Mouse (Mus musculus) CD4-positive, CD25-positive, alpha-beta regulatory T cell, adult 2 months (primary cell): ENCODE measurements around the gene Rflnb.
A peak's percentile ranks its signal among the peaks of the same experiment; 100 is the strongest.

ENCODE experiments used
- DNase-seq: peaks from one replicate; pipeline ENCODE4 v3.0.0-alpha.2; 2012; ENCODE audit warnings: low read depth, low spot score

Gene Rflnb

GRCm38 (mm10) chr11:75990965-75991835 is 36.4 kb downstream of the Rflnb start:
- no peak for DNase-seq

GRCm38 (mm10) chr11:75985948-75986347 is 41.6 kb downstream of the Rflnb start:
- no peak for DNase-seq

- no peak for DNase-seq
Measured at GRCm38 (mm10) chr11:75984581-75984980, 43.0 kb downstream of the Rflnb start.

- peak; percentile 63 for DNase-seq
Measured at GRCm38 (mm10) chr11:75983194-75983593, 44.4 kb downstream of the Rflnb start.

- peak; percentile 28 for DNase-seq
Measured at GRCm38 (mm10) chr11:75980413-75980812, 47.2 kb downstream of the Rflnb start.

- peak; percentile 62 for DNase-seq
Measured at GRCm38 (mm10) chr11:75978051-75978450, 49.5 kb downstream of the Rflnb start.

GRCm38 (mm10) chr11:75976748-75977147 is 50.8 kb downstream of the Rflnb start:
- DNase-seq = peak; percentile 90

- peak; percentile 54 for DNase-seq
Measured at GRCm38 (mm10) chr11:75973988-75974387, 53.6 kb downstream of the Rflnb start.

- no peak for DNase-seq
Measured at GRCm38 (mm10) chr11:75972916-75973567, 54.5 kb downstream of the Rflnb start.

GRCm38 (mm10) chr11:75972188-75972587 is 55.4 kb downstream of the Rflnb start:
- DNase-seq = no peak

GRCm38 (mm10) chr11:75970629-75971028 is 57.0 kb downstream of the Rflnb start:
- DNase-seq = peak; percentile 55
